Mouse (Mus musculus) forelimb bud, embryonic 11.5 days (tissue): Measurements from ENCODE around the gene Supt6.
A peak's percentile ranks its signal among the peaks of the same experiment; 100 is the strongest.
"Not testable (repeated sequence)": the region's sequence is repeated elsewhere in the genome, so short reads cannot be mapped to it uniquely, and the experiment has no call there.

ENCODE experiments used
- DNase-seq: peaks from one replicate; pipeline ENCODE4 v3.0.0-alpha.2; 2012; ENCODE audit warnings: low read depth, low spot score

Supt6 gene

GRCm38 (mm10) chr11:78223586-78223985, 22.2 kb downstream of the Supt6 start:
- DNase-seq, result no peak

- DNase-seq, result no peak
Observed at GRCm38 (mm10) chr11:78215709-78216317, 30.0 kb downstream of the Supt6 start.

GRCm38 (mm10) chr11:78213086-78213817, 32.5 kb downstream of the Supt6 start:
- DNase-seq, result no peak

GRCm38 (mm10) chr11:78211513-78211912, 34.3 kb downstream of the Supt6 start:
- no peak for DNase-seq

GRCm38 (mm10) chr11:78210615-78211014, 35.2 kb downstream of the Supt6 start:
- DNase-seq, result no peak

- no peak for DNase-seq
Observed at GRCm38 (mm10) chr11:78209886-78210285, 35.9 kb downstream of the Supt6 start.

GRCm38 (mm10) chr11:78207190-78207589, 38.6 kb downstream of the Supt6 start:
- no peak for DNase-seq

- DNase-seq, result no peak
Observed at GRCm38 (mm10) chr11:78205361-78206206, 40.2 kb downstream of the Supt6 start.

GRCm38 (mm10) chr11:78204287-78204686, 41.5 kb downstream of the Supt6 start:
- DNase-seq, result no peak

- no peak for DNase-seq
Observed at GRCm38 (mm10) chr11:78202372-78202771, 43.4 kb downstream of the Supt6 start.

GRCm38 (mm10) chr11:78195101-78195863, 50.5 kb downstream of the Supt6 start:
- DNase-seq, result peak; percentile 39

GRCm38 (mm10) chr11:78194411-78195100, 51.2 kb downstream of the Supt6 start:
- DNase-seq, result peak; percentile 61

- DNase-seq, result no peak
Observed at GRCm38 (mm10) chr11:78193113-78193512, 52.7 kb downstream of the Supt6 start, which contains the start of gene Proca1. TSS of gene Proca1 (plus strand) at chr11:78193392.

GRCm38 (mm10) chr11:78190041-78190440, 55.7 kb downstream of the Supt6 start:
- DNase-seq, result no peak

GRCm38 (mm10) chr11:78189234-78190040, 56.4 kb downstream of the Supt6 start:
- DNase-seq, result peak; percentile 94

- peak; percentile 91 for DNase-seq
Observed at GRCm38 (mm10) chr11:78188331-78189233, 57.2 kb downstream of the Supt6 start, which contains the start of gene Rab34. TSS of gene Rab34 (plus strand) at chr11:78188430.

- not testable (repeated sequence) for DNase-seq
Observed at GRCm38 (mm10) chr11:78184702-78185101, 61.1 kb downstream of the Supt6 start.

- DNase-seq, result no peak
Observed at GRCm38 (mm10) chr11:78183884-78184514, 61.8 kb downstream of the Supt6 start.
